Mouse (Mus musculus) spleen, adult 2 months (tissue): ENCODE measurements at regions not wholly inside any gene's neighbourhood (a gene's known extent, or its start where the extent isn't known, plus 50 kb on each side); places are given as distances from the start of the nearest gene placed in this dataset.

Experiments used
- CTCF ChIP-seq: fragments of 200-500 bp; IDR thresholded peaks from 2 replicates; pipeline ENCODE4 v1.5.1; 2011; ENCODE audit warnings: mild to moderate bottlenecking, inconsistent platforms; ENCODE audit not compliant: insufficient read depth, insufficient read length, insufficient replicate concordance; ENCODE audit errors: extremely low read depth
- POLR2A ChIP-seq: fragments of 200-500 bp; IDR thresholded peaks from 2 replicates; pipeline ENCODE4 v1.6.1; 2011; ENCODE audit warnings: low read depth, low read length, inconsistent platforms

GRCm38 (mm10) chr10:38103570-38103969, 718.0 kb downstream of the Rfpl4b start:
- TF ChIP-seq CTCF (no peak), POLR2A (no peak)
